Mouse (Mus musculus): Measurements from ENCODE around the gene Tmpo.

DNA sequence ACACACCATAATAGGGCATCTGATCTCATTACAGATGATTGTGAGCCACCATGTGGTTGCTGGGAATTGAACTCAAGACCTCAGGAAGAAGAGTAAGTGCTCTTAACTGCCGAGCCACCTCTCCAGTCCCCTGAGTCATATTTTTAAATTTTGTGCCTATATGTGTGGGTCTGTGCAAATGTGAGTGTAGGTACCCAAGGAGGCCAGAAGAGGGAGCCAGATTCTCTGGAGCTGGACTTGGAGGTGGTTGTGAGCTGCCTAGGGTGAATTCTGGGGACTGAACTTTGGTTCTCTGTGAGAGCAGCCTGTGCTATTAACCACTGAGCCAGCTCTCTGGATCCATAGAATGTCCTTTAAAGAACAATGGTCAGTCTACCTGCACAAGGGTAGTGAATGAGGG, 15.7 kb upstream of the Tmpo start:
- no peak for TF ChIP-seq CTCF (conservative IDR thresholded peaks at IDR 0.05; ENCODE audit: insufficient read depth, insufficient read length, low read depth, low read length)
- no peak for TF ChIP-seq POLR2A (IDR thresholded peaks at IDR 0.05; ENCODE audit: low read depth, low read length)

Measured in kidney, adult 2 months (tissue).